Mouse (Mus musculus) retina, postnatal 1 day (tissue): Measurements from ENCODE around the gene Phkb.

Experiments used
- DNase-seq: peaks from one replicate; pipeline ENCODE4 v3.0.0-alpha.2; 2012

Phkb gene

DNA sequence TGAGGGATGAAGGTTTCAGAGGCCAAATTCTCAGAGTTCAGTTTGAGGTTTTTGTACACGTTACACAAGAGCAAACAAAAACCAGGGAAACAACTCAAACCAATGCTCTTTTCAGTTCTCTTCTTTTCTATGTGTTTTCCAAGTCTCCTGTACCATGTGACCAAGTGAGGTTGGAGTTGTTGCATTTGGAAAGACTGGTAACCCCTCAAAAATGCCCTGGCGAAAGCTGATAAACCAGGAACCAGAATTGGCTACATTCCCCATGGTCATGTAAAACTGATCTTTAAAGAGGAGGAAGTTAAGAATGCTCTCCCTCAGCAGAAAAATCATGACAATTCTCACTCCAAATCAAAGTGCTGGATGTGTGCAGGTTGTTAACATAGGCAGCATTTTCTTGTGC is 117.6 kb downstream of the Phkb start:
- DNase-seq, result no peak

DNA sequence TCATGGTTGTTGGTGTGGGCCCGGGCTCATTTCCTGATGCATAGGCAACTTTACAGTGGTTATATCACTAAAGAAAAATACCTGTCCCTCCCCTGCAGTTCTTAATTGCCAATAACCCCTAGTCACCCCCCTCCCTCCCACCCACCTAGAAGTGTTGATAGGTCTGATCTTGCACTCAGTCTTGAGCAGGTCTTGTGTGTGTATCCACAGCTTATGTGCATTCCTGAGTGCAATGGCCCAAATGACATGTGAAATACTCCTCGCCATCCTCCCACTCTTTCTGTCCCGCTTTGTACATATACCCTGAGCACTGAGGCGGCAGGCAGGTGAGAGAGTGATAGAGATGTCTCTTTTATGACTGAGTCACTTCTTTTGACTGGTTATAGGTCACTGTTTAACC is 119.1 kb downstream of the Phkb start:
- DNase-seq, result no peak

DNA sequence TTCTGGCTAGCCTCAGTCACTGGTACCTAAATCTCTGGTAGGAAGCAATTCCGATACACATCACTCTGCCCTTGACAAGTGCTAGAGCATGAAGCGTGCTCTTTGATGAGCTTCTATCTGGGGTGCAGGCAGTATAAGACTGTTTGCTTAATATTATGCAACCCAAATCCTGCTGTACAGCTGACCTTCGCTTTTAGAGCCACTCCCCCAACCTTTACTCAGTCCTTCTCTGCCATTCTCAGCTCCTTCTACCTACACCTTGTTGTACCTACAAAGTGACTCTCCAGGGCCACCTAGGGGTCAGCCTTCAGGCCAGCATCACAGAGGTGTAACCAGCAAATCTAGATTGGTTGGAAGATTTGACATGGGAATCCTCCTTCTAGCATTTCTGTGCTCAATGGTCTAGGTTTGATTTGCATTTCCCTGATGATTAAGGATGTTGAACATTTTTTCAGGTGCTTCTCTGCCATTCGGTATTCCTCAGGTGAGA is 136.9 kb downstream of the Phkb start:
- no peak for DNase-seq

DNA sequence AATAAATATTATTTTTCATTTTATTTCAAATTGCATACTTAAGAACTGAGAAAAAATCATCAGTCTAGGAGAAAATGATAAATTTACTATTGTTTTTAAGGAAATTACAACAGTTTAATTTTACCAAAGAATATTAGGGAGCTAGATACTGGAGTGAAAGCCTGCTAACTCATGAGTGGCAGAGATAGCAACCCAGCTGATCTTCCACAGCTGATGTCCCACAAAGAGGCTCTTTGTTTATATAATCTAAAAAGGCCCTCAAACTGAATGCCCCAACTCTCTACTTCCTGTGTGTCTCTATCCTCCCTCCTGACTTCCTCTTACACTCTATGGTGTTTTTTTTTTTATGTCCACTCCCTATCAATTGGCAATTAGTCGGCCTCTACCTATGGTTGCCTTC is 152.2 kb downstream of the Phkb start:
- DNase-seq, result no peak

DNA sequence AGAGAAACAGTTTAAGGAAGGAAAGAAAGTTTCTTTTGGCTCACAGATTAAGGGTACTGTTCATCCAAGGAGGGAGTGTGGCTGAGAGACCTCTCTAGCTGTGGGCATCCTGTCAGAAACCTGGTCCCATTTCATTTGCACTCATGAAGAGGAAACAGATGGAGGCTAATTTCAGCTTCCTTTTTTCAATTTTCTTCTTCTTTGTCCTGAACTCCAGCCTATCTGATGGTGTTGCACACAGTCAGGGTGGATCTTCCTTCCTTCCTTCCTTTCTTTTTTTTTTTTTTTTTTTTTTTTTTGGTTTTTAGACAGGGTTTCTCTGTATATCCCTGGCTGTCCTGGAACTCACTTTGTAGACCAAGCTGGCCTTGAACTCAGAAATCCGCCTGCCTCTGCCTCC is 152.9 kb downstream of the Phkb start:
- no peak for DNase-seq

DNA sequence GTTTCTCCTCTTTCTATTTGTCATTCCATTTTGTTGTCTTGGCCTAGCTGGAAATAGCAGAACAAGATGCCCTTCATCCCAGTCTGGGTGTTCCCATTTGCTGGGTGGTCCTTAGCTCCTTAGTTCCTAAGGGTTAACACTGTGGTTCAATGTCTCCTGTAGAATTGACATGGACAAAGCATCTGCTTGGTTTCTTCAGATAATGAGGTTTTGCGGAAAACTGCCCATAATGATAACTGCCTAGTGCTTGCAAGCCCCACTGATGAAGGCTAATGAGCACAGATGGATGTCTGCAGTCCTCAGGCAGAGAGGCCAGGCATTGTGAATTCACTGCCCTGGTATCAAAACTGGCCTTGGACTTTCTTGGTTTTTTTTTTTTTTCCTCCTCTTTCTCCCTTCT is 155.2 kb downstream of the Phkb start:
- DNase-seq, result peak; percentile 85

DNA sequence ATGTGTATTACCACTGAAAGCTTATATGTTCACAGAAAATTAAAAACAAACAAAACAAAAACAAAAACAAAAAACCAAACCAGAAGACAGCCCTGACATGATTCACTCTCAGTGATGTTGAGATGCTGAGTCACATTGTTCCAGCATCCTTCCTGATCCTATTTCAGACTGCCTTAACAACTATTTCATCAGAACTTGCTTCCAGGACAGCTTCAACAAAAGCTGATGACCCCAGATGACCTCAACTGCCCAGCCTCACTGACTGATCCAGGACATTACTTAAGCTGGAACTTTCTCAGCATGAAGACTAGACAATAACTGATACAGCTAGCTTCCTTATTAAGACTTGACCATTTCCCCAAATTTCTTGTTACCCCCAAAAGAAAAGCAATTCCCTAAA is 165.7 kb downstream of the Phkb start:
- no peak for DNase-seq

DNA sequence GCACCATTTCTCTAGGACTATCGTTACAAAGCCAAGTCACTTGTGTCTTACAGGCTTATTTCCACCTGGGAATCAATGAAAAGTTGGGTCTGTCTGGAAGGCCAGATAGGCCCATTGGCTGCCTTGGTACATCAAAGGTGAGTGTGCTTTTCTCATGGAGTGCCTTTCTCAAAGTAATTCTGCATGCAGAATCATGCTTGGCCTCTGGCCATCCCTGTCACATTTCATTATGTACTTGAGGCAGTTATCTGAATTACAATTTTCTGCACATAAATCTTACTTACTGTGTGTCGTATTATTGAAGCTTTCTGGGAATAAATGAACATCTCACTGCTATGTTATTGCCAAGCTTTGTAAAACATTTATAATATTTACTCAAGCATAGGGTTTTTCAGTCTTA is 176.0 kb downstream of the Phkb start:
- DNase-seq, result peak; percentile 20

DNA sequence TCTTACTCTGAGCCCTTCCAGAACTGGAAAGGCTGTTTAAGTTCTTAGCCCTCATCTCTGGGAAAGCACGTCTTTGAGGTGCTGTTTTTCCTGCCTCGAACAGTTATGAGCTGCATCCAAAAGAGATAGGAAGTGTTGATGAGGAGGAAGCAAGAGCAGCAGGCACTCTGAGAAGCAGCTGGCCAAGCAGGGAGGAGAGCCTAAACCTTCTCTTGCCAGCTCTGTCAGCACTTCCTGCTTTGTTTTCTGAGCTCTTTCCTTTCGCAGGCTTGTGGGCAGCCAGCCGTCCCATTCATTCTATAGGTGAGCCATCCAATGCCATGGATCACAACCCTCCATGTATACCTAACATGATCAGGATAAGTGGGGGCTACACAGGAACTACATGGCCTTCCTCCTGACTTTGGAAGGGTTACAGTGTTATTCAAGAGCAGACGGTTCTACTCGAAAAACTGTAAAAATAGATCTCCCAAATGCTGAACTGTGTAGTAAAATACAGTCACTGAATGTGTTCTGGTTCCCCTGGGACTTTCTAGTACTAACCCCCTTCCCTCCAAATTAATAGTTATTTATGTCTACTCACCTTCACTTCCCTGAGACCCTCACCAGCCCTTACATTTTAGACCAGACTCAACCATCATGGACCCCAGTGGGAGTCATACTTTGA is 188.0 kb downstream of the Phkb start:
- DNase-seq, result no peak

DNA sequence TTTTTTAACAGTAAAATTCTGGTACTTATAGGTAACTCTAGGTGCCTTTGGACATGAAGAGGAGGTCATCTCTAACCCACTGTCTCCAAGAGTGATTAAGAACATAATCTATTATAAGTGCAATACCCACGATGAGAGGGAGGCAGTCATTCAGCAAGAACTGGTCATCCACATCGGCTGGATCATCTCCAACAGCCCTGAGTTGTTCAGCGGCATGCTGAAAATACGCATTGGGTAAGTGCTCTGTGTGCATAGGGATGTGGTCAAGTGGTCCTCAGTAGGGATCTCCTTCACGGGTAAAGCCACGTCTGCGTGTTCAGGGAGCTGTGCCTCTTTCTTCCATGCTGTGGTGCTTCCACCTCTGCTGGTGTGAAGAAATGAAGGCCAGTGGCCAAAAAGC is 188.7 kb downstream of the Phkb start:
- DNase-seq, result no peak

DNA sequence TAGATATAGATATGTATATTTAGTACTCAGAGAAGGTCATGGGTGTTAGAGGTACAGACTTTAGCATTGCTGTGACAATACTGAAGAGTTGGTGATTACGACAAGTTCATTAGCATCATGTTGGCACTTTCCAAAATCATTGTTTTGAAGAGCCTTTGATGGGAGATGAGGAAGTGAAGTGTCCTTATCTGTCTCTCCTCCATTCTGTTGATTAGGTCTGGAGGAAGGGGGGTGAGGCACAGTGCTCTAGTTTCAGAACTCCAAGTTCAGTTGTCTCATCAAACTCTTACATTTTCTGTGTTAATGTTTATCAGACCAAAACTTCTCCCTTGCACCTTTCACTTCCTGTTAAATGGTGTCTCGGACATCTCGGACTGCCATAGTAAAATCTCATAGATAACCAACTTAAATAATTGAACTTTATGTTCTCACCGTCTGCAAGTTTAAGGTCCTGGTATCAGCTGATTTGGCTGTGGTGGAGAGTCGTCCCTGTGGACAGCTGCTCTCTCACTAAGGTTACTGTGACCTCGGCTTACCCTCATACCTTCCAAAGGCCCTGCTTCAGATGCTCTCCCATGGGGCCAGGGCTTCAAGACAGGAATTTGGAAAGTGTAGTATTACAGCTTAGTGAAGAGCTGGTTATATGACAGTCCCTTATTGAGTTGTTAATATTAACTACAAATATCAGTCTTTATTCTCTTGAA is 194.1 kb downstream of the Phkb start:
- no peak for DNase-seq

DNA sequence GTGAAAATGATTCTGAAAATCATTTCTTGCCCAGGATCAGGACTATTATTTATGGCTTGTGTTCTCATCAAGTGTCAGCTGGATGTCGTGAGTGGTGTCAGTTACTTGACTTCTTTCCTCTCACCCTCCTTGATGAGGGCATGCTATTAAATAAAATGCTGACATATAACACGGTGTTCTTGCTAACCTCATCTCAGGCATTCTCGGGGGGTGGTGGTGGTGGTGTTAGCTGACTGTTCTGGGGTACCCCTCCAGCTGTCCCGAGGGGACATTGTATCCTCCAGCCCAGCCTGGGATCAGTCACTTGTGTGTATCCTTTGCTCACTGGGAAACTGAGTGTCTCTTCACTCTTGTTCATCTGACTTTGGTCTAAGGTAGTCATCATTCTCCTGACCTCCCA is 194.6 kb downstream of the Phkb start:
- DNase-seq, result no peak

DNA sequence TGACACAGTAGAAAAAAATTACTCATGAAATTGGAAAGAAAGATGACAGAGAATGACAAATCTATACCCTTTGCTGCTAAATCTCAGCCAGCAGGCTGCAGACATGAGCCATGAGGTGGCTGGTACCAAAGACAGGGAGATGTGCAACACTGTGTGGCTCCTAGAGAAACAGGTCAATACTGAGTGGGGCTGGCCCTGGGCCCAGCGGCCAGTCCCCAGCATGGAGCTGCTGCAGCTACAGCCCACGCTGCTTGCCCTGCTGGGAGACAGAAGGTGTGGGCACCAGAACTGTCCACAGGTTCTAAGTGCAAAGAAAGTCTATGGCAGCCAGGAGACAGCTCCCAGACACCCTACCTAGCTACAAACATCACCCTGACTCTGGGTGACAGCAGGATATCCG is 197.7 kb downstream of the Phkb start:
- DNase-seq, result no peak

DNA sequence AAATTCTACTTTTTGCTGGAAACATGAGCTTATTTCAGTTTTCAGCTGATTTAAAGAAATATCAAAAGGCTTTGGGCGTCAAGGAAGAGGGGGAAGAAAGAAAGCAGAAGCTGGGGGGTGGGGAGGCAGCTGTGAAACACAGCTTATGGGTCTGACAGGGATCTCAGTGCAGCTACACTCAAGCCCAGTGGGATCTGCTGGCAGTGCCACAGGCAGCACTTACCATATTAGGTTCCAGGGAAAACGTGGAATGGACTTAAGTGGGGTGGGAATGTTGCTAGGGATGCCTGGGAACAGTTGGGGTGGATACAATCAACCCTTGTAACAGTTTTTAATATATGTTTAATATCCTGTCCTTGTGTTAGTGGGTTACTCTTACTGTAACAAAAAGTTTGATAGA is 201.3 kb downstream of the Phkb start:
- peak; percentile 20 for DNase-seq

DNA sequence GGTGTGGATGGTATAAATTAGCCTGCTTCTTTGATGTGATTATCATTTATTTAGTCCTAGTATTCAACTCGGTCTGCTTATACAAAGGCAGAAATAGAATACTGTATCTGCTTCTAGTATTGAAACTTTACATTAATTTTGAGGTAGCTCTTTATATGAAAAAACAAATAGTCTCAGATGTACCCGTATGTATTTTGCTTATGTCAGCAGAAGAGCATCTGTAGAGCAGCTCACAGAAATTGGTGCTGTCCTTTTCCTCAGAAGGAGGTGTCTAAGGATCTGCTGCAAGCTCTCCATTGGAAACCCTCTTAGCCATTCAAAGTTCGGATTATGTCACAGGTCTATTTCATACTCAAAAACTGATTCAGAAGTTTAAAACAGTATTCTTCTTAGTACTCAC is 210.1 kb downstream of the Phkb start:
- DNase-seq, result no peak

DNA sequence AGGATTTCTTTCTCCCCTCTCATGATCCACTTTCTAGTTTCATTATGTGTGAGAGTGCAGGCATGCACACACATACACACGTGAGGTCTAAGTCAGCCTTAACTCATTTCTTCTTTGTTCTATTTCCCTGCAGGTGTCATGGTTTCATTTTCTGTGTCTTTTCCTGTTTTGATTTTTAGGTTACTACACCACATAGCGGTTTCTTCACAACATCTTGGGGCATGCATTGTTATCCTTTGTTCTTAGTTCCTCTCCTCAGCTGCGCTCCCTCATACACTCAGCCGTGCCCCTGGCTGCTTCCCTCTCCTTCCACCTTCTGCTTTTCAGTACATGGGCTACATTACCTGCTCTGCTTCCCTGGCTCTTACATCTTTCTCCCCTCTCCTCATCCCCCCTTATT is 211.2 kb downstream of the Phkb start:
- DNase-seq, result no peak

DNA sequence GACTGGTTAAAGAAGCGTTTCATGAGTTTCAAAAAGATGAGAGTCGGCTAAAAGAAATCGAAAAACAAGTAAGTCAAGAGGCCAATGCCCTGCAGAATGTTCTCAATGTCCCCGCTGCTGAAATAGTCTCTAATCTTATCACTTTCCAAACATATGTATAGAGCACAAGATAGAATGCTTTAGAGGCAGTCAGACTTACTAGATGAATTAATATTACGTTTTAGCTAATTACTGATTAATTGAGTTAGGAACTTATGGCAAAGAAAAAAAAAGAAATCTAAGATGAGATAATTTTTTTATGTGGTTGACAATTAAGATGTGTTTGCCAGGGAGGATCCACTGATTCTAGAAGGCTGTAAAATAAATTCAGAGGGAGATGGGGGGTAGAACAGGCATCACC is 217.9 kb downstream of the Phkb start:
- DNase-seq, result no peak

DNA sequence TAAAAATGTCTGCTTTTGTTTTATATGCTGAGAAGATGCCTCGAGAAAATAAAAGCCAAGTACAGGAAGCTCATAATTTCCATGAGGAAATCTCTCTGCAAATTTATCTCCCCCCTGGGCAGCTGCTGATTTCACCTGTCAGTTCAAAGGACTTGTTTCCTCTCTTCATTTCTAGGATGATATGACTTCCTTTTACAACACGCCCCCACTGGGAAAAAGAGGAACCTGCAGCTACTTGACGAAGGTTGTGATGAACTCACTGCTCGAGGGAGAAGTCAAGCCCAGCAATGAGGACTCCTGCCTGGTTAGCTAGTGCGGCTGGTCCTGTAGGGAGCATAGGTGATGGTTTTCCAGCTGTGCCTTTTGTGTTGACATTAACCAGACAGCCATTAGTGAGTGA is 218.4 kb downstream of the Phkb start:
- DNase-seq, result no peak

DNA sequence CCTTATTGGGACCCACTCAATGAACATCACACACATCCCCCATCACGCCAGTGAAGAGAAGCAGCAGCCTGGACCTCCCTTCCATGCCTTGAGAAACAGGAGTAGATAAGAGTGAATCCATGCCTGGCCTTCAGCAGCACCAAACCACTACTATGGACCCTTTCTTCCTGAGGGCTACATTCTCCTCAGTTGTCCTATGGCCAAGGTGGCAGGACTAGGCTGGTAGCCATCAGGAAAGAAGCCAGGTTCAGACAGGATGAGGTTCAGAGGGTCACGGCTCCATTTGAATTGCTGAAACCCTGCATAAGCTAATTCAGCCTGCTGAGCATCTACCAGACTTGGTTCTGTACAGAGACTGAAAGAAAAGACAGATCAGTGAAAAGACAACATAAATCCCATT is 222.7 kb downstream of the Phkb start:
- DNase-seq, result no peak

DNA sequence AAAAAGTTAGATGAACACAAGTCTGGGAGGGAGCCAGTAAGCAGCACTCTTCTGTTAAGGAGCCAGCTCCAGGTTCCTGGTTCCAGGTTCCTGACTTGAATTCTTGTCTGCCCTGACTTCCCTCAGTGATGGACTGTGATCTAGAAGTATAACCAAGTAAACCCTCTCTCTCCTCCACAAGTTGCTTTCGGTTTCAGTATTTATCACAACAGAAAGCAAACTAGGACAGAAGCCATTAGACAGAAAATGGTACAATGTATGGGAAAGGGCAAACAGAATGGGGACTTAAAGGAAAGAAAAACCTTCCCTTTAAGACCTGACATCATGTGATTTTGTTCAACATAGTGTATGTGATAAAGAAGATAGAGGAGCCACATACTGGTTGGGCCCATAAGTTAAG is 238.7 kb downstream of the Phkb start:
- no peak for DNase-seq

DNA sequence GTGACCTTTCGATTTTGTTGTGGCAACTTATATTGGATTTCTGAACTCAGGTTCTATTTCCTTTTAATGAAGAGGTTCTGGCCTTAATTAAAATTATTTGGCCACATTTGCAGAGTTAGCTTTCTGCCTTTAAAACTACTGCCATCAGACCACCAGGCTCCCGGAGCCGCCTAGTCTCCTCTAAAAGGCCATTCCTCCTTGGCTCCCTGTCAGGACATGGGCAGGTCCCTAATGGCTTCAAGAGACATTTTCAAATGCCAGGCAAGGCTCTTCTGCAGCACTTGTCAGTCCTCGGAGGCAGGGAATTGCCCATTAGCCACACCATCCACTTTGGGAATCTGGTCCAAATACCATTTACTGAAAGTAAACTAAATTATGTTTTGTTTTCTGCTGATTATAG is 242.6 kb downstream of the Phkb start:
- DNase-seq, result no peak

DNA sequence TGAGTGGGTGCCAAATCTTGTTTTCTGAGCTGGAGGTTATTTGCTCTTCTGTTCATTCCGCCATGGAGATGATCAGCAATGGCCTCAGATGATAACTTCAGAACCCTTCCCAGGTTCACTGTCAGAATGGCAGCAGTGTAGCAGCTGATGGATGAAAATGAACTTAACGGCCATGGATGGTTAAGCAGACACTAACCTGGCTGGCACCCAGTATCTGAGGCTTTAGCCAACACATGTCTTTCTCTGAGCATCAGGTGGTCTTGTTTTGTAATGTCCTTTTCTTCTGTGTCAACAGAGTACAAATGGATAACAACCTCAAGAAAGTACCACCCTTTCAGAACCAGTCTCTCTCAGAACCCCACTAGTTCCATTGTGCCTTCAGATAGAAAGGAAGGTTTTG is 246.0 kb downstream of the Phkb start:
- DNase-seq, result no peak

DNA sequence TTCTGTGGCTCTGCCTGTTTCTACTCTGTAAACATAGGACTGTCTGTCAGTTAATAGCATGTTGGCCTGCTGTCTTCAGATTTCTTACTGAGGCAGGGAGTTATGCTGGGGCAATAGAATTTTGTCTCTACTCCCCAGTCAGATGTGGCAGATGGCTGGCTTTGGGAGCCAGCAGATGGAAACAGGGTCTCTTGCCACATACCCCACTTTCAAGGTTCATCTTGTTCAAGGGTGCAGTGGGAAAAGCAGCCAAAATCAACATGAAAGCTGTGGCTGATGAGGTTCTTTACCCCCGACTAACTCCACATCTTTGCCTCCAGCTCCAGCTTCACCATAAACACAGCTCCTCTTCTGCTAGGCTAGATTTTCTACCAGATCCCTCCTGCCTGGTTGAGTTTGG is 246.7 kb downstream of the Phkb start:
- DNase-seq, result no peak

DNA sequence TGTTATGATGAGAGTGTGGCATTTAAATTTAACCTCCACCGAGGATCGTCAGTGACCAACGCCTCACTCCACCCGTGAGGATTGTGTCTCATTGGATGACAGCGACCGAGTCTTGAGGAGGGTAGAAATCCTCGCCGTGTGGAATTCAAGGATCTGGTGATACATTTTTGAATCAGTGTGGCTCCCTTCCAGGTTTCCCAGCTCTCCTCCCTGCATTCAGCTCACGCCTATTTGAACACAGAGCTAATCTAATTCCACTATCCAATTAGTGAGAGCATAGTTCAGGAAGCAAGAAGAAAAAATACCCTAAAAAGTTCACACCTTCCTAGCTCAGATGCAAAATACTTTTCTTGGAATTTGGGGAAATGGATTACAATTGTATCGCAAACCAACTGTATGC is 249.9 kb downstream of the Phkb start:
- DNase-seq, result peak; percentile 49
